Mouse (Mus musculus) bone marrow, adult 2 months (tissue): ENCODE data around the gene Ddrgk1.

Experiments
- CTCF ChIP-seq: fragments of 200-500 bp; IDR thresholded peaks from 2 replicates; pipeline ENCODE4 v1.5.1; 2011; ENCODE audit warnings: low read length, control low read depth; ENCODE audit not compliant: control insufficient read depth, insufficient read depth
- POLR2A ChIP-seq: fragments of 200-500 bp; IDR thresholded peaks from 2 replicates; pipeline ENCODE4 v1.6.1; 2011; ENCODE audit warnings: low read depth, mild to moderate bottlenecking, control low read depth, low read length, borderline replicate concordance; ENCODE audit not compliant: control insufficient read depth

- no peak for TF ChIP-seq CTCF
- TF ChIP-seq POLR2A: no peak
Measured at GRCm38 (mm10) chr2:130663342-130663741, 1.1 kb downstream of the Ddrgk1 start.
